Mouse (Mus musculus): ENCODE results near the gene Gm42688. TPM values are rescaled to one million over a fixed set of nuclear protein-coding genes. Genes with fewer than 3 reads are reported as not detected.
A peak's percentile ranks its signal among the peaks of the same experiment; 100 is the strongest.

The Gm42688 gene
- total RNA-seq (2014; rRNA removed): 7.0 and 9.5 TPM in 2 replicates
- 2.4 and 2.9 TPM in 2 replicates for polyA plus RNA-seq (2015; fragmentation: Nextera tagmentation; extraction: Ambion mirVana)

DNA sequence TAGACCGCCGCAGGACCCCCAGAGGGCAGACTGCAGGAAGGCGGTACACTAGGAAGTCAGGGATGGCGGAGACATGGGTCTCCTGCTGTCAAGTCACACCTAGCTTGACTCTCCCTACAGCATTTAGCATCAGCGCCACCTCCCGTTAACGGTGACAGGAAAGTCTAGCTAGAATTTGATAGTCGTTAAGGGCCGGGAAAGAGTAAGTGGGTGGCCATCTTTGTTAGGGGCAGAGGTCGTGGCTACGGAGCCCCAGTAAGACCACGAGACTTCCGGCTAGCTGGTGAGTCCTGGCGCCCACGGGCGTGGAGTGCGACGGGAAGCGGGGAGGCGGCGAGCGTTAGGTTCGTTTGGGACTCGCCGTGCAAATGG, at the start of gene Gm42688, which contains the start of gene Ccdc142:
Gene Gm42688, plus strand, starts transcription at position 302 of the 372 bp plus-strand sequence.
Gene Ccdc142, plus strand, starts transcription at position 286 of the 372 bp plus-strand sequence.
- Histone ChIP-seq H3K27ac (ENCODE audit: low read depth, low read length) (peak within 1 kb of the TSS; percentile 82), H3K9ac (peak within 1 kb of the TSS; percentile 76), H3K4me2 (ENCODE audit: low read depth) (peak within 1 kb of the TSS; percentile 99), H3K9me3 (ENCODE audit: low read length) (no peaks in the 10 kb centered on the region), H3K27me3 (ENCODE audit: insufficient read depth, low read length) (no peaks in the 10 kb centered on the region), H3K4me1 (ENCODE audit: insufficient read depth) (peaks cover 8% of the 10 kb centered on the region; the same call in 1 of the 2 replicates), H3K36me3 (ENCODE audit: insufficient read depth) (no peaks in the 10 kb centered on the region; the same call in 1 of the 2 replicates), H3K4me3 (ENCODE audit: low read depth, low read length) (peak within 1 kb of the TSS; percentile 66)
- peak; percentile 81 for TF ChIP-seq CTCF (IDR thresholded peaks at IDR 0.05; ENCODE audit: low read depth)
- DNase-seq: peak; percentile 90
- under 1% methylated on average over 25 of the region's 25 CpGs for WGBS
- ATAC-seq: peak; percentile 85

DNA sequence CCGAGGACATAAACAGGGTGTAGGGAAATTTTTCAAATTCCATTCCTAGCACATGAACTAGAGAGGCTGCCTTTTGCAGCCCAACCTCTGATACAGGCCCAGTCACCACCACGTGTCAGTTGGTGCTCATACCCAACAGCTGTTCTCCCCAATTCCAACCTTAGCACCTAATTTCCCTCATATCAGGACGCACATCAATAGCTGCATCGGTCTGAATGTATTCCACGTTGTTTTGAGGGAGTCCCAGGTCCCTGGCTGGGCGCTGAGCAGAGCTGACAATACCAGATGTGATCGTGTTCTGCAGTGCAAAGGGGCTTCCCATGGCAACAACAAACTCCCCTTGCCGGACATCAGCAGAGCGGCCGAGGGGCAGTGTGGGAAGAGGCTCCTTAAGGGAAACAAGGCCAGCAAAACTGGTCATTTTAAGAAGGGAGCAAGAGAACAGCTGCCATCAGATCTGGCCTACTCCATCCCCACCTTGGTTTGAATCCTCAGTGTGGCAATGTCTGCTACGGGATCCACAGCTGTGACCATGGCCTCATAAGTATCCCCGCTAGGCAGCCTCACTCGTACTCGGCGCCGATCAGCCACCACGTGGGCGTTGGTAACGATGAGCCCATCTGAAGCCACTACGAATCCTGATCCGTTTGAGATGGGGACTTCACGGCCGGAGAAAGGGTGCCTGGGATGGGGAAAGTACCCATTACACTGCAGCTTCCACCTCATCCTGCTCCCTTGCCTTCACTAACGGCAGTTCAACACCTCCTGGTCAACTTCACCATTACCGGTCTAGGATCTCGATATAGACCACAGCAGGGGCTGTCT, 48.1 kb upstream of the Gm42688 start:
- TF ChIP-seq CTCF (IDR thresholded peaks at IDR 0.05; ENCODE audit: low read depth): no peak
- WGBS: 3% methylated on average over 26 of the region's 26 CpGs
- DNase-seq: peak; percentile 49
- no peaks in the 10 kb centered on the region for H3K27me3 ChIP-seq (ENCODE audit: insufficient read depth, low read length)
- H3K4me2 ChIP-seq (ENCODE audit: low read depth): peak overlapping the region; percentile 86
- H3K9me3 ChIP-seq (ENCODE audit: low read length): no peaks in the 10 kb centered on the region
- peak overlapping the region; percentile 93 for H3K9ac ChIP-seq
- peaks cover 17% of the 10 kb centered on the region for H3K4me1 ChIP-seq (ENCODE audit: insufficient read depth)
- H3K4me3 ChIP-seq (ENCODE audit: low read depth, low read length): peak overlapping the region; percentile 94
- peak overlapping the region; percentile 91 for H3K27ac ChIP-seq (ENCODE audit: low read depth, low read length)
- ATAC-seq: no peak; the same call in 1 of the 2 replicates
- H3K36me3 ChIP-seq (ENCODE audit: insufficient read depth): peaks cover 14% of the 10 kb centered on the region

DNA sequence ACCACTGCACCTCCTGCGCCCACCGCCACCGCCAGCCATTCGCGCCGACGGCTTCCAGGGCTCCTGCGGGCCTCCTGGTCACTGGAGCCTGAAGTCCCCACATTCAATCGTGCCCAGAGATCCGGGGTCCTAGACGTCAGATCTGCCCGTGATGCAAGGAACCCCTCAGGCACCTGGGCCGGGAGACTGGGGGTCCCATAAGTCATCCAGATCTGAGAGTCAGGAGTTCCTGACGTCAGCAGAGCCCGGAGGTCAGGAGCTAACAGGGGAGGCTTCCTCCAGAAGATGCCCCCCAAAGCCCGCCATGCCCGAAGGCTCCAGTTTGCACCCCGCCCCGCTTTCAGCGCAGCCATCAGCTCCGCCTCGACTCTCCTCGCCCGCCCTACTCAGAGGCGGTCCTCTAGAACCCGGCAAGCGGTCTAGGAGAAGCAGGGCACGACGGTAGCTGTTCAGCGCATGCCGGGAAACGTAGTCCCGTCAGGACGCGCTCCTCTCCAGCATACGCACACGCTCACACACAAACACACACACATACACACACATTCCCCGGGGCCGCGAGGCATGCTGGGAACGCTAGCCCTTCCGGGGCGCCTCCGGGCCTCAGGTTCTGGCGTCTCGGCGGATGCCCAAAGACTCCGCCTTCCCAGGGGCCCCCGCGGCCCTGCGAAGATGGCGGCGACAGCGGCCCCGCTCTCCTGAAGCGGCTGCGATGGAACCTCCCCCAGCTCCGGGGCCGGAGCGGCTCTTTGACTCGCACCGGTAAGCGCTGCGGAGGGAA, 47.2 kb upstream of the Gm42688 start, which contains the start of gene Aup1:
Gene Aup1, plus strand, starts transcription at position 448 of the 778 bp plus-strand sequence.
- Histone ChIP-seq H3K9me3 (ENCODE audit: low read length) (no peaks in the 10 kb centered on the region), H3K4me1 (ENCODE audit: insufficient read depth) (peaks cover 17% of the 10 kb centered on the region), H3K4me2 (ENCODE audit: low read depth) (peak within 1 kb of the TSS; percentile 86), H3K36me3 (ENCODE audit: insufficient read depth) (peaks cover 14% of the 10 kb centered on the region), H3K4me3 (ENCODE audit: low read depth, low read length) (peak within 1 kb of the TSS; percentile 94), H3K27me3 (ENCODE audit: insufficient read depth, low read length) (no peaks in the 10 kb centered on the region), H3K9ac (peak within 1 kb of the TSS; percentile 93), H3K27ac (ENCODE audit: low read depth, low read length) (peak within 1 kb of the TSS; percentile 91)
- DNase-seq (peak; percentile 99), ATAC-seq (peak; percentile 99)
- TF ChIP-seq CTCF (IDR thresholded peaks at IDR 0.05; ENCODE audit: low read depth): no peak
- WGBS: under 1% methylated on average over 60 of the region's 64 CpGs

DNA sequence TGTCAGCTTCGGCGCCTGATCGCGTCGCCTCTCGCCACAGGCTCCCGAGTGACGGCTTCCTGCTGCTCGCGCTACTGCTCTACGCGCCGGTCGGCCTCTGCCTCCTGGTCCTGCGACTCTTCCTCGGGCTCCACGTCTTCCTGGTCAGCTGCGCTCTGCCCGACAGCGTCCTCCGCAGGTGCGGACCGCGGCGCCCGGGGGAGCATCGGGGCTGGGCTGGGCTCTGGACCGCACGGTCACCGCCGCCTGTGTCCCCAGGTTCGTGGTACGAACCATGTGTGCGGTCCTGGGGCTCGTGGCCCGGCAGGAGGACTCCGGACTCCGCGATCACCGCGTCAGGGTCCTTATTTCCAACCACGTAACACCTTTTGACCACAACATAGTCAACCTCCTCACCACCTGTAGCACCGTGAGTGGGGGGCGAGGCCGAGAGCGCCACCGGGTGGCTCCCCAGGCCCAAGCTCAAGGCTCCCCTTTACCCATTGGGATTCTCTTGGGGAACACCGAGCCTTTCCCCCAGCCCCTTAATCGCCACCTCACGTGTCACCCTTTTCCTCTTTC, 46.5 kb upstream of the Gm42688 start, which contains the start of gene Htra2:
Gene Htra2, minus strand, starts transcription at position 403 of the 561 bp plus-strand sequence.
- peak; percentile 39 for DNase-seq
- TF ChIP-seq CTCF (IDR thresholded peaks at IDR 0.05; ENCODE audit: low read depth): peak; percentile 64

DNA sequence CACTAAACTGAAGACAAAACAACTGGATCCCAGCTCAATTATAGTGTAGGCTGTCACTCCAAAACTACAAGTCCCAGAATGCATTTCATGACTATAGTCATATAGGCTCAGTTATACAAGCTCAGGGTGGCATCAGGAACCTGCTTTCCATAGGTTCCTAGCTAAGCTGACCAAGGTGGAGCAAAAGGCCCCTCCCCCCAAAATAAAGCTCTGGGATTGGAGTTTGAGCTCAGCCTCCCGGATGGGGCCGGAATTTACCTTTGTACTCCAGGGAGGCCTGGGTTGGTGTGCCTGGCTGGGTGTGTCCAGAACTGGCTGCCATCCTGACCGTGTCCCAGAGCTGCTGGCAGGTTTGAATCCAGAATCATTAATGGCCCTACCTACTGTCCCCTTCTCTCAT, 43.6 kb upstream of the Gm42688 start, which contains the start of gene Dqx1:
Gene Dqx1, plus strand, starts transcription at position 55 of the 400 bp plus-strand sequence.
- H3K4me3 ChIP-seq (ENCODE audit: low read depth, low read length): no peak within 1 kb of the TSS
- WGBS: 51% methylated on average over 3 of the region's 3 CpGs
- DNase-seq: no peak
- H3K27me3 ChIP-seq (ENCODE audit: insufficient read depth, low read length): peaks cover 9% of the 10 kb centered on the region; the same call in 1 of the 2 replicates
- no peak for ATAC-seq
- no peak within 1 kb of the TSS for H3K27ac ChIP-seq (ENCODE audit: low read depth, low read length)
- peaks cover 13% of the 10 kb centered on the region for H3K4me1 ChIP-seq (ENCODE audit: insufficient read depth)
- TF ChIP-seq CTCF (IDR thresholded peaks at IDR 0.05; ENCODE audit: low read depth): no peak
- no peak within 1 kb of the TSS for H3K9ac ChIP-seq
- H3K4me2 ChIP-seq (ENCODE audit: low read depth): no peak within 1 kb of the TSS
- H3K36me3 ChIP-seq (ENCODE audit: insufficient read depth): peaks cover 14% of the 10 kb centered on the region
- H3K9me3 ChIP-seq (ENCODE audit: low read length): no peaks in the 10 kb centered on the region

More for the DNA sequence above, 46.5 kb upstream of the Gm42688 start, which contains the start of gene Htra2:
- Histone ChIP-seq H3K27ac (ENCODE audit: low read depth, low read length) (peak within 1 kb of the TSS; percentile 91), H3K36me3 (ENCODE audit: insufficient read depth) (peaks cover 14% of the 10 kb centered on the region), H3K4me1 (ENCODE audit: insufficient read depth) (peaks cover 17% of the 10 kb centered on the region), H3K4me3 (ENCODE audit: low read depth, low read length) (peak within 1 kb of the TSS; percentile 94), H3K9me3 (ENCODE audit: low read length) (no peaks in the 10 kb centered on the region), H3K27me3 (ENCODE audit: insufficient read depth, low read length) (no peaks in the 10 kb centered on the region), H3K9ac (peak within 1 kb of the TSS; percentile 93), H3K4me2 (ENCODE audit: low read depth) (peak within 1 kb of the TSS; percentile 86)
- ATAC-seq: peak; percentile 26
- WGBS: under 1% methylated on average over 45 of the region's 50 CpGs

DNA sequence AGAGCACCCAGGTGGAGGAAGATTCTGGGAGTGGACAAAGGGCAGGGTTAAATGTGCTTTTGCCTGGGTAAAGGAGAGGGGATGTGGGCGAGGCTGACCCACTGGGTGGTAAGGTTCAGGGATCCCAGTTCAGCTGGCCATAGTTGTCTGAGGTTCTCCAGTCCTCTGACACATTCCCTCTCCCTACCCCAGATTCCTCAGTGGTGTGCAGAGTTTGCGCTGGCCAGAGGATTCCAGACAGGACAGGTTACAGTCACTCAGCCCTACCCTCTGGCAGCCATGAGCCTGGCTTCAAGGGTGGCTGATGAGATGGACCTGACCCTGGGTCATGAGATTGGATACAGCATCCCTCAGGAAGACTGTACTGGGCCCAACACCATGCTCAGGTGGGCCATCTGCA, 42.7 kb upstream of the Gm42688 start:
- H3K4me1 ChIP-seq (ENCODE audit: insufficient read depth): peaks cover 8% of the 10 kb centered on the region; the same call in 1 of the 2 replicates
- no peak overlapping the region for H3K4me3 ChIP-seq (ENCODE audit: low read depth, low read length)
- peaks cover 16% of the 10 kb centered on the region for H3K27me3 ChIP-seq (ENCODE audit: insufficient read depth, low read length)
- H3K27ac ChIP-seq (ENCODE audit: low read depth, low read length): no peak overlapping the region
- no peak overlapping the region for H3K4me2 ChIP-seq (ENCODE audit: low read depth)
- DNase-seq (no peak), ATAC-seq (no peak)
- H3K9me3 ChIP-seq (ENCODE audit: low read length): no peaks in the 10 kb centered on the region
- TF ChIP-seq CTCF (IDR thresholded peaks at IDR 0.05; ENCODE audit: low read depth): no peak
- H3K9ac ChIP-seq: no peak overlapping the region
- 85% methylated on average over 2 of the region's 2 CpGs for WGBS
- peaks cover 14% of the 10 kb centered on the region for H3K36me3 ChIP-seq (ENCODE audit: insufficient read depth)

All from forebrain, postnatal 0 days (tissue).